Mouse (Mus musculus): ENCODE measurements around the gene Sbno2. TPM values are rescaled to one million over a fixed set of nuclear protein-coding genes. Genes with fewer than 3 reads are reported as not detected.
"Not testable (repeated sequence)": the region's sequence is repeated elsewhere in the genome, so short reads cannot be mapped to it uniquely, and the experiment has no call there.

The Sbno2 gene
- total and polyA plus RNA-seq, 2 experiments from 2014 or later, result 6.8 to 24.2 TPM

DNA sequence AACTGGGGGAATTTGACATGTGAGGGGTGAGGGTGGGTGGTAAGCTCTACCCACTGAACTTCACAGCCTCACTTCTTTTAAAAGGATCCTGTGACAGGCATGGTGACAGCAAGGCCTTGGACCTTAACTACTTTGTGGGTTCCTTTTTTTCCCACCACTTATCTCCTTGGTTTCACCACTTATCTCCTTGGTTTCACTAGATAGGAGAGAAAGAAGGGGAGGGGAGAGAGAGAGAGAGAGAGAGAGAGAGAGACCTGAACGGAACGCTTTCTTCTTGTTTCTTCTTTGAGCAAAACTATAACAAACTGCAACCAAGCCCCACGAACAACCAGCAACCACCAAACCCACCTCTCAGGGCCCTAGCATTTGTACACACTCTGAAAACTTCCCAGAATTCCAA, 56.5 kb downstream of the Sbno2 start:
- ATAC-seq, result no peak
- WGBS, result 62% methylated on average over 3 of the region's 3 CpGs
- TF ChIP-seq CTCF (IDR thresholded peaks at IDR 0.05; ENCODE audit: low read depth), result no peak

DNA sequence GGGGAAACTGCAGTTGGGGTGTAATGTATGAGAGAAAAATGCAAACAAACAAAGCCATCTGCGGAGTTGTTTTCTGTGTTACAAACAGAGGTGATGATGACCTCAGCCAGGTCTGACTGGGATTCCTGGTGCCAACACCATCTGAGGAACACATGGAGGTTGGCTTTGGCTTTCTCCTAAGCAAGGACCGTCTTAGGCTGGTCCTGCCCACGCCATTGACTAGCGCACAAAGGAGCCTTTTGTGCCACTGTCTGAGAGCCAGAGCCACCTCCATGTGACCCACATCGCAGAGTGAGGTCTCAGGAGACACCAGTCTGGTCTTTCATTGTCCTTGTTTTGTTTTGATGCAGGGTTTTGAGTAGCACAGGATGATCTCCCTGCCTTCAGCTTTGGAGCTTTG, 57.0 kb downstream of the Sbno2 start:
- TF ChIP-seq CTCF (IDR thresholded peaks at IDR 0.05; ENCODE audit: low read depth), result no peak
- DNase-seq (no peak), ATAC-seq (no peak)
- H3K9ac ChIP-seq, result no peak overlapping the region
- 0 out of 2 replicates have a peak overlapping the region, but pooled peaks have one; percentile 4 for H3K27ac ChIP-seq (ENCODE audit: low read depth, low read length)
- 10% methylated on average over 5 of the region's 5 CpGs for WGBS
- no peaks in the 10 kb centered on the region for H3K36me3 ChIP-seq (ENCODE audit: insufficient read depth)
- no peak overlapping the region for H3K4me3 ChIP-seq (ENCODE audit: low read depth, low read length)
- no peaks in the 10 kb centered on the region for H3K4me1 ChIP-seq (ENCODE audit: insufficient read depth)
- H3K27me3 ChIP-seq (ENCODE audit: insufficient read depth, low read length), result no peaks in the 10 kb centered on the region
- H3K4me2 ChIP-seq (ENCODE audit: low read depth), result no peak overlapping the region
- no peaks in the 10 kb centered on the region for H3K9me3 ChIP-seq (ENCODE audit: low read length)

More for the DNA sequence above, 56.5 kb downstream of the Sbno2 start:
- no peak for DNase-seq
- Histone ChIP-seq H3K4me2 (ENCODE audit: low read depth) (no peak overlapping the region), H3K9ac (no peak overlapping the region), H3K4me3 (ENCODE audit: low read depth, low read length) (no peak overlapping the region), H3K36me3 (ENCODE audit: insufficient read depth) (no peaks in the 10 kb centered on the region), H3K4me1 (ENCODE audit: insufficient read depth) (no peaks in the 10 kb centered on the region), H3K27ac (ENCODE audit: low read depth, low read length) (0 out of 2 replicates have a peak overlapping the region, but pooled peaks have one; percentile 4), H3K27me3 (ENCODE audit: insufficient read depth, low read length) (no peaks in the 10 kb centered on the region), H3K9me3 (ENCODE audit: low read length) (no peaks in the 10 kb centered on the region)

DNA sequence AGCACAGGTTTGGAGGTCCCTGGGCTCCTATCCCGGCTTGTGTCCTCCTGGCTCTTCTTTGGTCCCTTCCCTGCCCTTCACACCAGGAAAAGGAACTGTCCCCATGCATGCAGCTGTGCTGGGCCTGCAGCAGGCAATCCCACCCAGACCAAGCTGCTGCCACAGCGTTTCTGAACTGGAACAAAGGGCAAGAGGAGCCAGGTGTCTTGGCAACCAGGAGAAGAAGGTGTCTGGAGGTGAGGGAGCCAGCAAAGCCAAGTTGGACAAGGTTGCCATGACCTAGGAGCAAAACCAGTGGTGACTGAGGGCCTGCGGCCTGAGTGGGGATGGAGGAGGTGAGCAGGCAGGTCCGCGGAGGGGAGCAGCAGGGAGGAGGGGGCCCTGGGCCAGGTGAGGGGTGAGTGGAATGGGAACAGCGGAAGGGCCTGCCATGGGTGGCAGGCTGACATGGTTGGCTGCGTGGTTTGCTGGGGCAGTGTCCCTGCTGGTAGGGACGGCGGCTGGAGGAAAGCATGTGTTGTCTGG, 58.3 kb downstream of the Sbno2 start, which contains the start of gene Gpx4:
Gene Gpx4, plus strand, starts transcription at position 126 of the 525 bp plus-strand sequence.
- TF ChIP-seq CTCF (IDR thresholded peaks at IDR 0.05; ENCODE audit: low read depth), result no peak
- DNase-seq, result no peak
- H3K27me3 ChIP-seq (ENCODE audit: insufficient read depth, low read length), result no peaks in the 10 kb centered on the region
- H3K36me3 ChIP-seq (ENCODE audit: insufficient read depth), result no peaks in the 10 kb centered on the region
- no peak within 1 kb of the TSS for H3K27ac ChIP-seq (ENCODE audit: low read depth, low read length)
- H3K4me1 ChIP-seq (ENCODE audit: insufficient read depth), result no peaks in the 10 kb centered on the region
- H3K4me3 ChIP-seq (ENCODE audit: low read depth, low read length), result no peak within 1 kb of the TSS
- no peak within 1 kb of the TSS for H3K4me2 ChIP-seq (ENCODE audit: low read depth)
- no peak for ATAC-seq
- H3K9me3 ChIP-seq (ENCODE audit: low read length), result no peaks in the 10 kb centered on the region
- H3K9ac ChIP-seq, result no peak within 1 kb of the TSS
- 51% methylated on average over 9 of the region's 9 CpGs for WGBS

DNA sequence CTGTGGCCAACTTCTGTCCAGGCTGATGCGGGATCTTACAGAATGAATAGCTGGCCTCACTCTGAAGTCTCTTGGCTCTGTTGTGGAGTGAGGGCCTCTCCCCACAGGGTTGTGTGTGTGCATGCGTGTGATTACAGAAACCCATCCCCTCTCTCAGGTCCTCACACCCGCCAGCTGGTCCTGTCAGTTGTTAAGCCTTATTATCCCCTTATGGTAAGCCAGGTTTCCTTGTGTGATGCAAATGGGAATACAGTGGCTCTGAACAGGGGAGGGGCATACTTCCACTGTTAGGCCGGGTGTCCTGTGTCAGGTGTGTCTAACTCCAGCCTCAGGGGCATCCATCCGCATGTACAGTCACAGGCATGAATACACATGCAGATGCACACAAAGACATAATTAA, 59.6 kb downstream of the Sbno2 start:
- no peak overlapping the region for H3K4me3 ChIP-seq (ENCODE audit: low read depth, low read length)
- H3K9me3 ChIP-seq (ENCODE audit: low read length), result no peaks in the 10 kb centered on the region
- WGBS, result 72% methylated on average over 5 of the region's 5 CpGs
- no peak overlapping the region for H3K27ac ChIP-seq (ENCODE audit: low read depth, low read length)
- H3K9ac ChIP-seq, result no peak overlapping the region
- no peak overlapping the region for H3K4me2 ChIP-seq (ENCODE audit: low read depth)
- TF ChIP-seq CTCF (IDR thresholded peaks at IDR 0.05; ENCODE audit: low read depth), result no peak
- H3K27me3 ChIP-seq (ENCODE audit: insufficient read depth, low read length), result no peaks in the 10 kb centered on the region
- H3K4me1 ChIP-seq (ENCODE audit: insufficient read depth), result no peaks in the 10 kb centered on the region
- ATAC-seq, result no peak
- DNase-seq, result no peak
- no peaks in the 10 kb centered on the region for H3K36me3 ChIP-seq (ENCODE audit: insufficient read depth)

DNA sequence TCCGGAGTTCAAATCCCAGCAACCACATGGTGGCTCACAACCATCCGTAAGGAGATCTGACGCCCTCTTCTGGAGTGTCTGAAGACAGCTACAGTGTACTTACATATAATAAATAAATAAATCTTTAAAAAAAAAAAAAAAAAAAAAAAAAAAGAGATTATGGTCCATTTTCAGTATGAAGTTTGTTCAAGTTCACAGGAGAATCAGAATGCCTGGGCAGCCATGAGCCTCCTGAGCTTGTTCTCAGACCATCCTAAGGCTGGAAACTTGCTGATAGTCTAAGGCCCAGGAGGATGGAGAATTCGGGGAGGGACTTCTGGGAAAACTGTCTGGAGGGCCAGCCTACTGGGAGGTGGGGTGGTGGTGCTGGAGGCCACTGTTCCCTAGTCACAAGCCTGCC, 60.0 kb downstream of the Sbno2 start:
- not testable (repeated sequence) for H3K9ac ChIP-seq; ATAC-seq; H3K9me3 ChIP-seq (ENCODE audit: low read length); DNase-seq; H3K4me1 ChIP-seq (ENCODE audit: insufficient read depth); H3K4me3 ChIP-seq (ENCODE audit: low read depth, low read length); H3K4me2 ChIP-seq (ENCODE audit: low read depth); H3K27me3 ChIP-seq (ENCODE audit: insufficient read depth, low read length); H3K27ac ChIP-seq (ENCODE audit: low read depth, low read length); H3K36me3 ChIP-seq (ENCODE audit: insufficient read depth)
- 68% methylated on average over 2 of the region's 4 CpGs for WGBS

DNA sequence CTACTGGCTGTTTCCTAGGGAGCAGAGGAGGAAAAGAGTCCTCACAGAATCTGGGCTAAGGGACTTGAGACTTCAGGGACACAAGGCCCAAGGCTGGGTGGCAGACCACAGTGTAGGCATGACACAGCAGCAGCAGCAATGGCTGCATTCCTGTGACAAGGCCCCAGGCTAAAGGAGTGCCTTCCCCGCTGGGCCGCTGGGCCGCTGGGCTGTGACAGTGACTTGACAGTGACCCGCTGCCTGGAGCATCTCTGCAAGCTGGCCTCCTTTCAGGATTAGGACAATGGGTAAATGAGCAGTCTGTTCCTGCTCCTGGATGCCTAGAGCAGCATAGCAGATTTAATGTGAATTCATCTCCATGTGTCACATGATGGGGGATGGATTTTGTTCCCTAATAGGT, 61.3 kb downstream of the Sbno2 start:
- Histone ChIP-seq H3K27me3 (ENCODE audit: insufficient read depth, low read length) (no peaks in the 10 kb centered on the region), H3K36me3 (ENCODE audit: insufficient read depth) (no peaks in the 10 kb centered on the region), H3K4me3 (ENCODE audit: low read depth, low read length) (no peak overlapping the region), H3K4me1 (ENCODE audit: insufficient read depth) (no peaks in the 10 kb centered on the region), H3K27ac (ENCODE audit: low read depth, low read length) (no peak overlapping the region), H3K9ac (no peak overlapping the region), H3K4me2 (ENCODE audit: low read depth) (no peak overlapping the region), H3K9me3 (ENCODE audit: low read length) (no peaks in the 10 kb centered on the region)
- TF ChIP-seq CTCF (IDR thresholded peaks at IDR 0.05; ENCODE audit: low read depth), result no peak
- DNase-seq, result no peak
- 44% methylated on average over 4 of the region's 4 CpGs for WGBS
- no peak for ATAC-seq

DNA sequence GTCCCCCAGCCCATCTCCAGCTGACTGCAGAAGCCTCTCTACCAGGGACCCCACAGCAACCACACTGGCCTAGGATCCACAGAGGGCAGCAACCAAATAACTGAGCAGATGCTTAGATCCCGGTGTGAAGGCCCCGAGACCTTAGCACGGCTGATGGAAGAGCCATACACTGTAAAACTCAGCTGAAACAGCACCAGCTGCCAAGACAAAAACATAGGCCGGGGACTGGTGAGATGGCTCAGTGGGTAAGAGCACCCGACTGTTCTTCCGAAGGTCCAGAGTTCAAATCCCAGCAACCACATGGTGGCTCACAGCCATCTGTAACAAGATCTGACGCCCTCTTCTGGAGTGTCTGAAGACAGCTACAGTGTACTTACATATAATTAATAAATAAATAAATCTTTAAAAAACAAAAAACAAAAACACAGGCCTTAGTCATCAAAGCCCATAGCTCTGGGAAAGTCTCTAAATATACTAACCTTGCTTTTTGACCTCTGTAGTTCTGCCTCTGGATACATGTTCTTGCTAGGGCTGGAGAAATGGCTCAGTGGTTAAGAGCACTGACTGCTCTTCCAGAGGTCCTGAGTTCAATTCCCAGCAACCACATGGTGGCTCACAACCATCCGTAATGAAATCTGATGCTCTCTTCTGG, 63.8 kb downstream of the Sbno2 start:
- not testable (repeated sequence) for H3K4me3 ChIP-seq (ENCODE audit: low read depth, low read length); H3K9ac ChIP-seq; DNase-seq; H3K4me1 ChIP-seq (ENCODE audit: insufficient read depth); ATAC-seq; H3K27me3 ChIP-seq (ENCODE audit: insufficient read depth, low read length); H3K4me2 ChIP-seq (ENCODE audit: low read depth); H3K9me3 ChIP-seq (ENCODE audit: low read length); H3K27ac ChIP-seq (ENCODE audit: low read depth, low read length)
- 88% methylated on average over 8 of the region's 8 CpGs for WGBS
- H3K36me3 ChIP-seq (ENCODE audit: insufficient read depth), result peaks cover 18% of the 10 kb centered on the region

All from forebrain, postnatal 0 days (tissue).